Comparison of ENCODE assay signal across 10 mouse cellular contexts in the genomic region with DNA sequence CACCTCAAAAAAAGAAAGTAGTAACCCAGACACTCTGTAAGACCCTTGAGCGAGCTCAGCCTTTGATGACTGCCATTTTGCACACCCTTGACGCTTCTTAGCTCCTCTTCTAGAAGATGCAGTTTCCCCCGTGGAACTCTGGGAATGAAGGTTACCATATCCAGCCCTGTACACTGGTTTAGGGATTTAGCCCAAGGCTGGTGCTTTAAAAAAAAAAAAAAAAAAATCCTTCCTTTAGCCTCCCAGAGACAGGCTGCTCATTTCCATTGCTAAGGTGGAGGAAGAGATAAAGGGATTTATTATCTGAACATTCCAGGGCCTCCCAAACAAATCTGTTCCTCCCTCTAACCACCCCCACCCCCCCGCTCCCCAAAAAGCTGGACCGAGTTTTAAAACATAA.
DNase-seq lines count a peak whose midpoint lies in the region; ATAC-seq and TF ChIP-seq lines count a peak whose summit lies in the region.
"Had no signal": no experiment of that assay in that cellular context is flagged by ENCODE, and none has a peak within 500 bp of the region (broad histone marks: within the 10 kb centered on the region; RNA-seq: fewer than 3 reads in every experiment).

No protein-coding gene starts in this region.

- no peak for TF ChIP-seq EP300 in CH12.LX (IDR thresholded peaks at IDR 0.05; ENCODE audit: low read length)

- H3K27ac ChIP-seq in gastrocnemius, adult 2 months, result peak overlapping the region; percentile 89
- H3K27ac ChIP-seq in hindbrain, embryonic 13.5 days, result peak overlapping the region; percentile 72
- H3K27ac ChIP-seq in hindbrain, postnatal 0 days, result no peak overlapping the region
- no peak overlapping the region for H3K27ac ChIP-seq in CH12.LX (ENCODE audit: insufficient read depth, low read depth)
- no peak overlapping the region for H3K27ac ChIP-seq in hindbrain, embryonic 14.5 days
- H3K27ac ChIP-seq: liver, embryonic 13.5 days; stomach, embryonic 15.5 days had no signal

- intact Hi-C loops in gastrocnemius, adult 2 months (cut with DNase I), result loop anchor here (2.0 kb wide), 1 partner anchor 31 kb away; no protein-coding TSS in a partner anchor
- intact Hi-C loops in gastrocnemius, postnatal 14 days (cut with DNase I; ENCODE audit: low total_unique reads), result no loop called here

- no peaks in the 10 kb centered on the region for H3K36me3 ChIP-seq in hindbrain, embryonic 13.5 days
- H3K36me3 ChIP-seq in hindbrain, postnatal 0 days (ENCODE audit: insufficient read depth, low read length), result no peaks in the 10 kb centered on the region
- H3K36me3 ChIP-seq in CH12.LX (replicated peaks in 1 of 2; ENCODE audit: control insufficient read depth in 1 of 2, insufficient read depth in 1 of 2, low read length in 1 of 2), result peaks cover 0 to 2% of the 10 kb centered on the region in 2 experiments
- H3K36me3 ChIP-seq in hindbrain, embryonic 14.5 days (replicated peaks; ENCODE audit: control insufficient read depth, insufficient read depth), result no peaks in the 10 kb centered on the region
- H3K36me3 ChIP-seq: liver, embryonic 13.5 days; stomach, embryonic 15.5 days had no signal

- no peak for TF ChIP-seq CTCF in gastrocnemius, adult 2 months (IDR thresholded peaks at IDR 0.05)
- TF ChIP-seq CTCF in hindbrain, postnatal 0 days (IDR thresholded peaks at IDR 0.05; ENCODE audit: low read depth), result no peak
- no peak for TF ChIP-seq CTCF in CH12.LX (conservative IDR thresholded peaks at IDR 0.05 in 1 of 2, IDR thresholded peaks at IDR 0.05 in 1 of 2; ENCODE audit: low read depth in 2 of 2, low read length in 2 of 2)

- no peaks in the 10 kb centered on the region for H3K9me3 ChIP-seq in hindbrain, embryonic 13.5 days
- H3K9me3 ChIP-seq in hindbrain, postnatal 0 days (ENCODE audit: low read length), result no peaks in the 10 kb centered on the region
- H3K9me3 ChIP-seq in CH12.LX (replicated peaks; ENCODE audit: low read length), result no peaks in the 10 kb centered on the region
- H3K9me3 ChIP-seq in hindbrain, embryonic 14.5 days (ENCODE audit: control insufficient read depth, low read length), result no peaks in the 10 kb centered on the region
- H3K9me3 ChIP-seq: liver, embryonic 13.5 days; stomach, embryonic 15.5 days had no signal

- H3K4me3 ChIP-seq in gastrocnemius, adult 2 months, result no peak overlapping the region
- H3K4me3 ChIP-seq in hindbrain, embryonic 13.5 days, result no peak overlapping the region
- H3K4me3 ChIP-seq in hindbrain, postnatal 0 days (ENCODE audit: low read length), result no peak overlapping the region
- no peak overlapping the region for H3K4me3 ChIP-seq in CH12.LX (replicated peaks in 1 of 3; ENCODE audit: low read depth in 2 of 3, low read length in 2 of 3, poor library complexity in 1 of 3)
- H3K4me3 ChIP-seq in hindbrain, embryonic 14.5 days (replicated peaks; ENCODE audit: low read length), result no peak overlapping the region
- H3K4me3 ChIP-seq: liver, embryonic 13.5 days; stomach, embryonic 15.5 days had no signal

- dilution Hi-C loops in CH12.LX (cut with MboI; ENCODE audit: extremely low pct_ligation_motif_present, extremely low pct_unique_long_range_greater_than_20kb, low sequenced_read_pairs), result no loop called here

- peaks cover 23% of the 10 kb centered on the region for H3K4me1 ChIP-seq in hindbrain, embryonic 13.5 days (replicated peaks)
- peaks cover 15% of the 10 kb centered on the region; the same call in 1 of the 2 replicates for H3K4me1 ChIP-seq in hindbrain, postnatal 0 days (ENCODE audit: insufficient read depth, low read length)
- peaks cover 60 to 88% of the 10 kb centered on the region in 2 experiments for H3K4me1 ChIP-seq in CH12.LX (ENCODE audit: control insufficient read depth in 1 of 2, insufficient read depth in 2 of 2)
- peaks cover 15% of the 10 kb centered on the region for H3K4me1 ChIP-seq in hindbrain, embryonic 14.5 days (replicated peaks; ENCODE audit: control insufficient read depth, insufficient read depth, low read length)

- no peak for TF ChIP-seq RAD21 in CH12.LX (IDR thresholded peaks at IDR 0.05; ENCODE audit: low read depth, low read length)

- no peak overlapping the region for H3K4me2 ChIP-seq in hindbrain, embryonic 13.5 days
- H3K4me2 ChIP-seq in hindbrain, postnatal 0 days (ENCODE audit: low read depth, low read length), result no peak overlapping the region
- H3K4me2 ChIP-seq in CH12.LX (ENCODE audit: insufficient read depth, low read depth, poor library complexity, severe bottlenecking), result 0 out of 2 replicates have a peak overlapping the region, but pooled peaks have one; percentile 7
- no peak overlapping the region for H3K4me2 ChIP-seq in hindbrain, embryonic 14.5 days (replicated peaks)
- H3K4me2 ChIP-seq: liver, embryonic 13.5 days; stomach, embryonic 15.5 days had no signal

- H3K27me3 ChIP-seq in hindbrain, embryonic 13.5 days, result no peaks in the 10 kb centered on the region
- H3K27me3 ChIP-seq in hindbrain, postnatal 0 days (ENCODE audit: insufficient read depth, low read length), result no peaks in the 10 kb centered on the region
- H3K27me3 ChIP-seq in CH12.LX (replicated peaks), result no peaks in the 10 kb centered on the region
- no peaks in the 10 kb centered on the region for H3K27me3 ChIP-seq in hindbrain, embryonic 14.5 days (ENCODE audit: control insufficient read depth, insufficient read depth, low read length)
- H3K27me3 ChIP-seq: liver, embryonic 13.5 days; stomach, embryonic 15.5 days had no signal

- H3K9ac ChIP-seq in hindbrain, embryonic 13.5 days, result no peak overlapping the region
- H3K9ac ChIP-seq in hindbrain, postnatal 0 days (replicated peaks; ENCODE audit: low read length), result no peak overlapping the region
- 0 out of 2 replicates have a peak overlapping the region, but pooled peaks have one; percentile 5 for H3K9ac ChIP-seq in CH12.LX (ENCODE audit: insufficient read depth, low read depth)
- no peak overlapping the region for H3K9ac ChIP-seq in hindbrain, embryonic 14.5 days
- H3K9ac ChIP-seq: liver, embryonic 13.5 days; stomach, embryonic 15.5 days had no signal

- no peaks in the 10 kb centered on the region for H3K79me2 ChIP-seq in CH12.LX (replicated peaks; ENCODE audit: control insufficient read depth, extremely low read depth, insufficient read depth, poor library complexity, severe bottlenecking)

- TF ChIP-seq POLR2A in CH12.LX (IDR thresholded peaks at IDR 0.05; ENCODE audit: low read depth, low read length), result no peak

- DNase-seq in gastrocnemius, adult 2 months, result no peak
- DNase-seq in gastrocnemius, postnatal 14 days, result no peak
- no peak for DNase-seq in hindbrain, postnatal 0 days (ENCODE audit: low spot score)
- DNase-seq in CH12.LX (ENCODE audit: extremely low read depth), result no peak
- DNase-seq in hindbrain, embryonic 14.5 days (ENCODE audit: low spot score), result no peak
- DNase-seq in thymus, postnatal 14 days, result no peak
- no peak for DNase-seq in kidney, postnatal 36 days
- DNase-seq: liver, embryonic 13.5 days had no signal

- ATAC-seq in hindbrain, embryonic 13.5 days (ENCODE audit: low FRiP score), result no peak
- ATAC-seq in hindbrain, postnatal 0 days, result no peak
- ATAC-seq in hindbrain, embryonic 14.5 days (ENCODE audit: low FRiP score), result peak; percentile 6; the same call in 1 of the 2 replicates

- whole genome bisulfite sequencing in hindbrain, embryonic 13.5 days, result 80% methylated on average over 5 of the region's 5 CpGs
- 70% methylated on average over 5 of the region's 5 CpGs for WGBS in hindbrain, postnatal 0 days
- 76% methylated on average over 5 of the region's 5 CpGs for WGBS in hindbrain, embryonic 14.5 days

- in situ Hi-C loops in CH12.LX (cut with MboI; ENCODE audit: low pct_ligation_motif_present, low pct_unique_long_range_greater_than_20kb, low sequenced_read_pairs), result loop anchor here (5.0 kb wide), 2 partner anchors 34 to 36 kb away; no protein-coding TSS in a partner anchor

TF ChIP-seq in CH12.LX, 34 proteins besides CTCF, POLR2A, EP300 and RAD21:
- TF ChIP-seq MYC (IDR thresholded peaks at IDR 0.05; ENCODE audit: low read depth, low read length) (no peak), NRF1 (IDR thresholded peaks at IDR 0.05; ENCODE audit: low read depth, low read length) (no peak), ETS1 (conservative IDR thresholded peaks at IDR 0.05; ENCODE audit: low read depth, low read length) (no peak), TBP (conservative IDR thresholded peaks at IDR 0.05; ENCODE audit: low read depth, low read length) (no peak), ZKSCAN1 (IDR thresholded peaks at IDR 0.05; ENCODE audit: borderline replicate concordance, low read depth, low read length) (no peak), HCFC1 (IDR thresholded peaks at IDR 0.05; ENCODE audit: low read depth, low read length) (no peak), USF1 (IDR thresholded peaks at IDR 0.05; ENCODE audit: low read depth, low read length) (no peak), POLR2AphosphoS2 (IDR thresholded peaks at IDR 0.05; ENCODE audit: low read depth, low read length) (no peak), CHD2 (IDR thresholded peaks at IDR 0.05; ENCODE audit: low read length) (no peak), IRF4 (IDR thresholded peaks at IDR 0.05; ENCODE audit: low read depth, low read length) (no peak), ELF1 (IDR thresholded peaks at IDR 0.05; ENCODE audit: low read depth, low read length) (no peak), MAX (IDR thresholded peaks at IDR 0.05; ENCODE audit: low read length) (no peak), TCF12 (IDR thresholded peaks at IDR 0.05; ENCODE audit: low read depth, low read length) (no peak), JUN (IDR thresholded peaks at IDR 0.05; ENCODE audit: insufficient read depth, low read depth, low read length) (no peak), MAFK (IDR thresholded peaks at IDR 0.05; ENCODE audit: insufficient replicate concordance, low read length) (no peak), ZNF384 (IDR thresholded peaks at IDR 0.05; ENCODE audit: low read depth, low read length) (no peak), KAT2A (IDR thresholded peaks at IDR 0.05; ENCODE audit: insufficient replicate concordance, low read length) (no peak), MEF2A (IDR thresholded peaks at IDR 0.05; ENCODE audit: borderline replicate concordance, low read depth, low read length) (no peak), RCOR1 (conservative IDR thresholded peaks at IDR 0.05; ENCODE audit: low read depth, low read length) (no peak)

Comparison
In these comparisons a context has a peak if more than half of its experiments do, and no peak if none do; other contexts are left out.
1. H3K27ac ChIP-seq: peak in gastrocnemius, adult 2 months (single experiment) and hindbrain, embryonic 13.5 days (single experiment); none in hindbrain, postnatal 0 days (single experiment), CH12.LX (single experiment) and hindbrain, embryonic 14.5 days (single experiment).